Mouse (Mus musculus): ENCODE measurements around the gene Efl1. TPM values are rescaled to one million over a fixed set of nuclear protein-coding genes. Genes with fewer than 3 reads are reported as not detected.
"Not testable (repeated sequence)": the region's sequence is repeated elsewhere in the genome, so short reads cannot be mapped to it uniquely, and the experiment has no call there.

Gene Efl1
- polyA plus RNA-seq, 1 experiment from 2014 or later = 21.0 TPM

- Histone ChIP-seq H3K9ac (replicated peaks) (no peak overlapping the region), H3K4me3 (replicated peaks) (no peak overlapping the region), H3K4me1 (replicated peaks) (peaks cover 78% of the 10 kb centered on the region), H3K27me3 (no peaks in the 10 kb centered on the region), H3K36me3 (no peaks in the 10 kb centered on the region), H3K4me2 (peak overlapping the region; percentile 23; the same call in 1 of the 2 replicates), H3K9me3 (no peaks in the 10 kb centered on the region), H3K27ac (peak overlapping the region; percentile 91)
- WGBS = 25% methylated on average over 7 of the region's 7 CpGs
- ATAC-seq (ENCODE audit: insufficient number of reproducible peaks, insufficient read depth, low FRiP score, low TSS enrichment, low read depth) = no peak
These were observed 72.1 kb downstream of the Efl1 start for GRCm38 (mm10) chr7:82720501-82720900.

- no peak overlapping the region for H3K9ac ChIP-seq (replicated peaks)
- H3K27ac ChIP-seq = peak overlapping the region; percentile 91
- H3K4me3 ChIP-seq (replicated peaks) = no peak overlapping the region
- no peaks in the 10 kb centered on the region for H3K36me3 ChIP-seq
- H3K27me3 ChIP-seq = no peaks in the 10 kb centered on the region
- no peaks in the 10 kb centered on the region for H3K9me3 ChIP-seq
- peaks cover 80% of the 10 kb centered on the region for H3K4me1 ChIP-seq (replicated peaks)
- ATAC-seq (ENCODE audit: insufficient number of reproducible peaks, insufficient read depth, low FRiP score, low TSS enrichment, low read depth) = peak; percentile 38; the same call in 1 of the 2 replicates
- WGBS = 11% methylated on average over 7 of the region's 7 CpGs
- peak overlapping the region; percentile 23; the same call in 1 of the 2 replicates for H3K4me2 ChIP-seq
These were observed 72.5 kb downstream of the Efl1 start for GRCm38 (mm10) chr7:82720906-82721305.

DNA sequence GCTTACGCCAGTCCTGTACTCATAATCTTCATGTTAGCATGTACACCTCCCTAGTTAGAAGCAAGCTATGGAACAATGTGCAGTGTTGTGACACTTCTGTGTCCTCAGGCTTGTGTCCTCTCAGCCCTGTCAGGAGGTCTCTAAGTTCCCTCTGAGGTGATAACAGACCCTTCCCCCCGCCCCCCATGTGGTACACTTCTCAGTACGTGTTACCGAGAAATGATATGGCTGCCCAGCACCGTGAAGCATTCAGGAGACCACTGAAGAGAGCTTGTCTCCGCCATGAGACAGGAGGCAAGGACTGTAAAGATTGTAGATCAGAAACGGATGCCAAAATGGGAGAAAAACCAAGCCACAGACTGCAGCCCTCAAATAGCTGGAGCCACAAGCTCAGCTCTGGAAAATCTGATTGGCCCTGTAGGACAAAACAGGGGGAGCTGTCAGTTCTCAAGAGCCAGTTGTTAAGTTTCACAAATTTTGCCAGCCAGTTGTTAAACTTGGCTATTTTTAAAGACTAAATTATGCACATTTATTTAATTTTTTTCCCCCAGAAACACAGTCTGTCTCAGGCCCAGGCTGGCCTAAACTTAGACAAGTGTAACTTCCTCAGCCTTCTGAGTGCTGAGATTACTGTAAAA lies 74.2 kb downstream of the Efl1 start:
- Histone ChIP-seq H3K9me3 (no peaks in the 10 kb centered on the region), H3K27me3 (no peaks in the 10 kb centered on the region), H3K36me3 (no peaks in the 10 kb centered on the region), H3K4me2 (no peak overlapping the region), H3K9ac (replicated peaks) (no peak overlapping the region; the same call in 1 of the 2 replicates), H3K4me3 (replicated peaks) (no peak overlapping the region), H3K27ac (peak overlapping the region; percentile 91), H3K4me1 (replicated peaks) (peaks cover 79% of the 10 kb centered on the region)
- WGBS = 58% methylated on average over 7 of the region's 7 CpGs
- no peak for ATAC-seq (ENCODE audit: insufficient number of reproducible peaks, insufficient read depth, low FRiP score, low TSS enrichment, low read depth)

DNA sequence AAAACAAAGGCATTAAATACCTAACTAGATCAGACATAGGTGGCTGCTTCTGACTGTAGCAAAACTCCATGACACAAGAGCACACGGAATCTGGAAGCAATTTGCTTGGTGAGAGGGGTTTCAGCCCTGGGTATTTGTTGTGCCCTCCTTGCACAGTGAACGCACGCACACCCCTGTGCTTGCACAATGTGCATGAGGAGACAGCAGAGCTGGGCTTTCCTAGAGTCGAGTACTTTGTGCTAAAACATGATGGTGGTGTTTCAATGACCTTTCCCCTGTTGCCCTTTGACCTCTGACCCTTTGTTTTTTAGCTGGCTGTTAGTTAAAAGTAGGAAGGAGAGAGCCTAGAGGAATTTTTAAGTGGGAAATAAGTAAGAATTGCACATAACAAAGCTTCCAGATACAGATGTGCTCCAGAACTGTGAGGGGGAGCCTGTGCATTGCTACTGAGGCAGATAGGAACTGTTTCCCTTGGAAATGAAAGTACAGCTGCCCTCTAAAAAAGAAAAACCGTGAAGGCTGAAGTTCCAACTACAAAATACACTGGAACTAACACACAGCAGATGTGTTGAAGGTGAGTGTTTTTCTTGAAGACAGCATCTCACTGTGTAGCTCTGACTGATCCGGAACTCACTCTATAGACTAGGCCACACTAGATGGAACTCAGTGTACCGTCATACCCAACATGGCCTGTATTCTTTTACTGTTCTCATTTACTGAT lies 74.9 kb downstream of the Efl1 start:
- H3K27me3 ChIP-seq = no peaks in the 10 kb centered on the region
- H3K27ac ChIP-seq = peak overlapping the region; percentile 91
- no peak overlapping the region for H3K4me2 ChIP-seq
- H3K4me3 ChIP-seq (replicated peaks) = no peak overlapping the region
- H3K9ac ChIP-seq (replicated peaks) = no peak overlapping the region; the same call in 1 of the 2 replicates
- ATAC-seq (ENCODE audit: insufficient number of reproducible peaks, insufficient read depth, low FRiP score, low TSS enrichment, low read depth) = no peak; the same call in 1 of the 2 replicates
- 34% methylated on average over 7 of the region's 7 CpGs for WGBS
- no peaks in the 10 kb centered on the region for H3K36me3 ChIP-seq
- H3K9me3 ChIP-seq = no peaks in the 10 kb centered on the region
- peaks cover 83% of the 10 kb centered on the region for H3K4me1 ChIP-seq (replicated peaks)

GRCm38 (mm10) chr7:82724491-82724890 lies 76.1 kb downstream of the Efl1 start:
- Histone ChIP-seq H3K9me3 (no peaks in the 10 kb centered on the region), H3K4me3 (replicated peaks) (no peak overlapping the region), H3K36me3 (no peaks in the 10 kb centered on the region), H3K4me1 (replicated peaks) (peaks cover 85% of the 10 kb centered on the region), H3K4me2 (no peak overlapping the region), H3K27ac (peak overlapping the region; percentile 73; the same call in 1 of the 2 replicates), H3K27me3 (no peaks in the 10 kb centered on the region), H3K9ac (replicated peaks) (no peak overlapping the region)
- no peak for ATAC-seq (ENCODE audit: insufficient number of reproducible peaks, insufficient read depth, low FRiP score, low TSS enrichment, low read depth)
- 54% methylated on average over 3 of the region's 3 CpGs for WGBS

DNA sequence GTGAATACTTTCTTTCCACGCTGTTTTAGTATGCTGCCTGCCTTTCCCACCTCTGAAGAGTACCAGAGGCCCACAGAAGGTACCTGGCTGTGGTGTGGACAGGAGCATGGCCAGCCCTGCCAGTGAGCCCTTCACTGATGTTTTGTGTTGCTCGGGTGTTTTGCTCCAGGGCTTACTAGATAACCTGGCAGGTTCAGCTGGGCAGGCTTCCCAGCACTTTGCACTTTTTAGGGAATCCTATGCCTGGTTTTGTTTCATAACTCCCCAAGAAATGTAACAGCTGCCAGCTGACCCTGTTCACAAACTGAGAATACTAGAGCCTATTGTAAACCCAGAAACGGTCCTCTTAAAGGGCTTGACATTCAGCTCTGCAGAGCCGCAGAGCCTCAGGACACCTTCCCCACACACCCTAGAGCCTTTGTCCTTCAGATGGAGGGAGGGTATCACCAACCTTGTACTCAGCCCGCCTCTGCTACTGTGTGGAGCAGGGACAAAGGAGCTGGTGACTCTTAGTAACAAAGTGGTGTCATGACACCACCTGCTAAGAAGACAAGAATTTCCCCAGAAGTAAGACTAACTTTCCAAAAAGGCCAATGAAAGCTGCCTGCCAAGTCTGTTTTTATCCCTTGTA lies 76.7 kb downstream of the Efl1 start:
- H3K9ac ChIP-seq (replicated peaks) = no peak overlapping the region
- no peaks in the 10 kb centered on the region for H3K36me3 ChIP-seq
- H3K4me1 ChIP-seq (replicated peaks) = peaks cover 79% of the 10 kb centered on the region
- 54% methylated on average over 5 of the region's 5 CpGs for WGBS
- no peak overlapping the region for H3K4me3 ChIP-seq (replicated peaks)
- H3K27me3 ChIP-seq = no peaks in the 10 kb centered on the region
- peak overlapping the region; percentile 73 for H3K27ac ChIP-seq
- no peaks in the 10 kb centered on the region for H3K9me3 ChIP-seq
- H3K4me2 ChIP-seq = no peak overlapping the region
- ATAC-seq (ENCODE audit: insufficient number of reproducible peaks, insufficient read depth, low FRiP score, low TSS enrichment, low read depth) = no peak

DNA sequence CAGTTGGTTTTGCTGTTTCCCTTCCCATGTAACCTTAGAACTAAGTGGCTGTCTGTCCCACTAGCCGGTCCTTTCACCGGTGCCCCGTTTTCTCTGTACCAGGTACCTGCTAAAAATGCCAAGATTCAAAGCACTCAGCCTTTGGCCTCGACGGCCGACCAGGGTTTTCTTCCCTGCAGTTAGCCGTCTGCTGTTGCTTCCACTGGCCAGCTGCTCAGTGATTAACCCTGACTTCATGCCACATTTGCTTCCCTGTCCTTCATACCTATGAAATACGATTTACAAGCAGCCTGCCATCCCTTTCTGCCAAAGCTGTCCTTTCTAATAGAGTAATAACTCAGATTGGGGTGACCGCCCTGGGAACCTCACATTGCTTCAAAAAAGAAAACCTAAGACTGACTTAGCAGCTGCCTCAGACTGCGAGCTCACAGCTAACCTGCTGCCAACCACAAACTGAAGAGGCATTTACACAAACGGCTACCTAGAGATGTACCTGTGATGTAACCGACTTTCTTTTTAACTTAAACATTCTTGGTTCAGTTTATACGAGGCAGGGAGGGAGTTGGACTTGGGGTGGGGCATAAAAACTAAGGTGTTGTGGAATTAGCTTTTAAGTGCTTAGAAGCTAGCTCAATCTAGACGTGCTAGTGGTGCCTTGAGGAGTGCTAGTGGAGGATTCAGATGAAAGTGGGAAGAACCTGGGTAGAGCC lies 77.5 kb downstream of the Efl1 start:
- H3K36me3 ChIP-seq = no peaks in the 10 kb centered on the region
- H3K4me1 ChIP-seq (replicated peaks) = peaks cover 73% of the 10 kb centered on the region
- ATAC-seq (ENCODE audit: insufficient number of reproducible peaks, insufficient read depth, low FRiP score, low TSS enrichment, low read depth) = no peak
- H3K4me3 ChIP-seq (replicated peaks) = no peak overlapping the region
- H3K27ac ChIP-seq = peak overlapping the region; percentile 1; the same call in 1 of the 2 replicates
- H3K9me3 ChIP-seq = no peaks in the 10 kb centered on the region
- no peak overlapping the region for H3K4me2 ChIP-seq
- no peak overlapping the region for H3K9ac ChIP-seq (replicated peaks)
- H3K27me3 ChIP-seq = no peaks in the 10 kb centered on the region
- WGBS = 56% methylated on average over 14 of the region's 14 CpGs

GRCm38 (mm10) chr7:82727066-82727465 lies 78.7 kb downstream of the Efl1 start:
- no peak for ATAC-seq (ENCODE audit: insufficient number of reproducible peaks, insufficient read depth, low FRiP score, low TSS enrichment, low read depth)
- peaks cover 61% of the 10 kb centered on the region for H3K4me1 ChIP-seq (replicated peaks)

GRCm38 (mm10) chr7:82729009-82729408 lies 80.6 kb downstream of the Efl1 start:
- H3K27ac ChIP-seq = peak overlapping the region; percentile 77
- not testable (repeated sequence) for ATAC-seq (ENCODE audit: insufficient number of reproducible peaks, insufficient read depth, low FRiP score, low TSS enrichment, low read depth); H3K36me3 ChIP-seq; H3K4me3 ChIP-seq (replicated peaks); H3K9ac ChIP-seq (replicated peaks); H3K4me2 ChIP-seq; H3K27me3 ChIP-seq; H3K9me3 ChIP-seq
- peaks cover 55% of the 10 kb centered on the region for H3K4me1 ChIP-seq (replicated peaks)
- WGBS = 90% methylated on average over 7 of the region's 8 CpGs

More at GRCm38 (mm10) chr7:82727066-82727465, 78.7 kb downstream of the Efl1 start:
- no peaks in the 10 kb centered on the region for H3K36me3 ChIP-seq
- no peak overlapping the region for H3K4me2 ChIP-seq
- no peak overlapping the region for H3K9ac ChIP-seq (replicated peaks)
- H3K27ac ChIP-seq = no peak overlapping the region
- no peaks in the 10 kb centered on the region for H3K27me3 ChIP-seq
- no peak overlapping the region for H3K4me3 ChIP-seq (replicated peaks)
- no peaks in the 10 kb centered on the region for H3K9me3 ChIP-seq
- 42% methylated on average over 5 of the region's 5 CpGs for WGBS

- no peak for ATAC-seq (ENCODE audit: insufficient number of reproducible peaks, insufficient read depth, low FRiP score, low TSS enrichment, low read depth)
- WGBS = 64% methylated on average over 5 of the region's 5 CpGs
These were observed 84.7 kb downstream of the Efl1 start for GRCm38 (mm10) chr7:82733118-82733517.

GRCm38 (mm10) chr7:82733995-82734394 lies 85.6 kb downstream of the Efl1 start:
- WGBS = 81% methylated on average over 6 of the region's 6 CpGs
- no peak overlapping the region for H3K4me2 ChIP-seq
- no peaks in the 10 kb centered on the region for H3K27me3 ChIP-seq
- H3K4me1 ChIP-seq (replicated peaks) = peaks cover 17% of the 10 kb centered on the region
- no peak overlapping the region for H3K27ac ChIP-seq
- no peak for ATAC-seq (ENCODE audit: insufficient number of reproducible peaks, insufficient read depth, low FRiP score, low TSS enrichment, low read depth)
- no peaks in the 10 kb centered on the region for H3K36me3 ChIP-seq
- 0 out of 2 replicates have a peak, but pooled peaks cover 3% of the 10 kb centered on the region for H3K9me3 ChIP-seq
- no peak overlapping the region for H3K4me3 ChIP-seq (replicated peaks)
- H3K9ac ChIP-seq (replicated peaks) = no peak overlapping the region

More at GRCm38 (mm10) chr7:82733118-82733517, 84.7 kb downstream of the Efl1 start:
- Histone ChIP-seq H3K4me3 (replicated peaks) (no peak overlapping the region), H3K4me2 (no peak overlapping the region), H3K27me3 (no peaks in the 10 kb centered on the region), H3K9me3 (0 out of 2 replicates have a peak, but pooled peaks cover 3% of the 10 kb centered on the region), H3K36me3 (no peaks in the 10 kb centered on the region), H3K9ac (replicated peaks) (no peak overlapping the region), H3K27ac (peak overlapping the region; percentile 41; the same call in 1 of the 2 replicates), H3K4me1 (replicated peaks) (peaks cover 22% of the 10 kb centered on the region)
